ENCODE assay signal across 13 mouse cellular contexts in genomic region chr14:26066574-26067324, GRCm38 (mm10). TPM values are rescaled to one million over a fixed set of nuclear protein-coding genes. Genes with fewer than 3 reads are reported as not detected.
DNase-seq lines count a peak whose midpoint lies in the region; ATAC-seq and TF ChIP-seq lines count a peak whose summit lies in the region.
"Not testable (repeated sequence)": the region's sequence is repeated elsewhere in the genome, so short reads cannot be mapped to it uniquely, and the experiment has no call there.
"Had no signal": no experiment of that assay in that cellular context is flagged by ENCODE, and none has a peak within 500 bp of the region (broad histone marks: within the 10 kb centered on the region; RNA-seq: fewer than 3 reads in every experiment).

No protein-coding gene starts in this region.

- TF ChIP-seq CTCF in heart, postnatal 0 days (IDR thresholded peaks at IDR 0.05; ENCODE audit: low read depth) = not testable (repeated sequence)

- not testable (repeated sequence) for H3K4me2 ChIP-seq in forebrain, embryonic 12.5 days; heart, postnatal 0 days (ENCODE audit: low read depth, low read length); intestine, embryonic 14.5 days (ENCODE audit: low read length); limb, embryonic 14.5 days (replicated peaks; ENCODE audit: low read depth, low read length, severe bottlenecking); lung, embryonic 16.5 days (ENCODE audit: low read depth, low read length); midbrain, embryonic 16.5 days (ENCODE audit: low read length); stomach, embryonic 16.5 days (ENCODE audit: low read depth, low read length)

- TF ChIP-seq EP300 in heart, postnatal 0 days (IDR thresholded peaks at IDR 0.05; ENCODE audit: low read depth) = not testable (repeated sequence)

- not testable (repeated sequence) for TF ChIP-seq POLR2A in limb, embryonic 14.5 days (IDR thresholded peaks at IDR 0.05; ENCODE audit: borderline replicate concordance, extremely low read depth, insufficient read depth, insufficient read length)

- WGBS in forebrain, embryonic 12.5 days = no CpG with 5 or more reads among the region's 44 CpGs
- no CpG with 5 or more reads among the region's 44 CpGs for WGBS in heart, postnatal 0 days
- no CpG with 5 or more reads among the region's 44 CpGs for WGBS in intestine, embryonic 14.5 days
- no CpG with 5 or more reads among the region's 44 CpGs for WGBS in limb, embryonic 14.5 days
- WGBS in lung, embryonic 16.5 days = no CpG with 5 or more reads among the region's 44 CpGs
- WGBS in midbrain, embryonic 16.5 days = no CpG with 5 or more reads among the region's 44 CpGs
- no CpG with 5 or more reads among the region's 44 CpGs for WGBS in stomach, embryonic 16.5 days

- ATAC-seq in activated CD4-positive, CD25-positive, alpha-beta regulatory T cell, adult 4 months = peak; percentile 51
- peak; percentile 79 for ATAC-seq in forebrain, embryonic 12.5 days (ENCODE audit: low FRiP score)
- ATAC-seq in heart, postnatal 0 days (ENCODE audit: insufficient read depth, low read depth) = peak; percentile 58
- peak; percentile 91 for ATAC-seq in intestine, embryonic 14.5 days (replicated peaks; ENCODE audit: low FRiP score, low TSS enrichment, low read depth)
- ATAC-seq in limb, embryonic 14.5 days (ENCODE audit: low FRiP score, low read depth) = peak; percentile 87
- peak; percentile 89 for ATAC-seq in lung, embryonic 16.5 days (ENCODE audit: low read depth)
- peak; percentile 93 for ATAC-seq in midbrain, embryonic 16.5 days
- peak; percentile 87 for ATAC-seq in stomach, embryonic 16.5 days (ENCODE audit: insufficient read depth, low FRiP score)

- DNase-seq in heart, postnatal 0 days (ENCODE audit: low spot score); intestine, embryonic 14.5 days (ENCODE audit: low spot score); limb, embryonic 14.5 days (ENCODE audit: low spot score): not testable (repeated sequence)

- H3K27me3 ChIP-seq in forebrain, embryonic 12.5 days; heart, postnatal 0 days (ENCODE audit: control insufficient read depth, insufficient read depth, low read length); intestine, embryonic 14.5 days (replicated peaks; ENCODE audit: control insufficient read depth, insufficient read depth, low read length); limb, embryonic 14.5 days (ENCODE audit: control insufficient read depth, insufficient read depth, low read length); lung, embryonic 16.5 days (ENCODE audit: control insufficient read depth, insufficient read depth, low read depth, low read length); midbrain, embryonic 16.5 days (ENCODE audit: control insufficient read depth, insufficient read depth, low read depth, low read length); stomach, embryonic 16.5 days (ENCODE audit: control insufficient read depth, insufficient read depth, low read length): not testable (repeated sequence)

- H3K9ac ChIP-seq in forebrain, embryonic 12.5 days; heart, postnatal 0 days (replicated peaks; ENCODE audit: low read depth, low read length); intestine, embryonic 14.5 days (ENCODE audit: low read length); limb, embryonic 14.5 days (ENCODE audit: low read depth, low read length, severe bottlenecking); lung, embryonic 16.5 days (ENCODE audit: low read length); midbrain, embryonic 16.5 days (ENCODE audit: low read depth, low read length); stomach, embryonic 16.5 days (ENCODE audit: low read length): not testable (repeated sequence)

- not testable (repeated sequence) for H3K4me1 ChIP-seq in forebrain, embryonic 12.5 days; heart, postnatal 0 days (ENCODE audit: control insufficient read depth, insufficient read depth); intestine, embryonic 14.5 days (replicated peaks; ENCODE audit: control insufficient read depth, insufficient read depth, low read length); limb, embryonic 14.5 days (ENCODE audit: control insufficient read depth, insufficient read depth, low read length); lung, embryonic 16.5 days (replicated peaks; ENCODE audit: control insufficient read depth, insufficient read depth, low read length); midbrain, embryonic 16.5 days (ENCODE audit: control insufficient read depth, insufficient read depth, low read length); stomach, embryonic 16.5 days (ENCODE audit: control insufficient read depth, insufficient read depth, low read length)

- H3K4me3 ChIP-seq in forebrain, embryonic 12.5 days (replicated peaks); heart, postnatal 0 days (ENCODE audit: low read depth, low read length); intestine, embryonic 14.5 days (ENCODE audit: low read depth, low read length); limb, embryonic 14.5 days (replicated peaks; ENCODE audit: low read length); lung, embryonic 16.5 days (ENCODE audit: low read length); midbrain, embryonic 16.5 days (ENCODE audit: low read depth, low read length); stomach, embryonic 16.5 days (replicated peaks; ENCODE audit: low read length): not testable (repeated sequence)

- H3K36me3 ChIP-seq in forebrain, embryonic 12.5 days (replicated peaks); heart, postnatal 0 days (replicated peaks; ENCODE audit: control insufficient read depth, insufficient read depth, low read length); intestine, embryonic 14.5 days (ENCODE audit: control insufficient read depth, insufficient read depth, low read length); limb, embryonic 14.5 days (ENCODE audit: control insufficient read depth, insufficient read depth, low read length); lung, embryonic 16.5 days (ENCODE audit: control insufficient read depth, insufficient read depth, low read length); midbrain, embryonic 16.5 days (ENCODE audit: control insufficient read depth, insufficient read depth, low read length); stomach, embryonic 16.5 days (ENCODE audit: control insufficient read depth, insufficient read depth, low read length): not testable (repeated sequence)

- not testable (repeated sequence) for H3K27ac ChIP-seq in forebrain, embryonic 12.5 days; heart, postnatal 0 days (ENCODE audit: low read depth); intestine, embryonic 14.5 days (ENCODE audit: low read depth); limb, embryonic 14.5 days (replicated peaks; ENCODE audit: low read depth, low read length); lung, embryonic 16.5 days (ENCODE audit: low read length); midbrain, embryonic 16.5 days (ENCODE audit: low read length); stomach, embryonic 16.5 days (ENCODE audit: low read length)

- not testable (repeated sequence) for H3K9me3 ChIP-seq in forebrain, embryonic 12.5 days; heart, postnatal 0 days (replicated peaks; ENCODE audit: control insufficient read depth, low read length); intestine, embryonic 14.5 days (ENCODE audit: control insufficient read depth, low read length); limb, embryonic 14.5 days (ENCODE audit: control insufficient read depth, low read length); lung, embryonic 16.5 days (ENCODE audit: control insufficient read depth, low read length); midbrain, embryonic 16.5 days (replicated peaks; ENCODE audit: control insufficient read depth, low read length, poor library complexity, severe bottlenecking); stomach, embryonic 16.5 days (replicated peaks; ENCODE audit: control insufficient read depth, low read length)

RNA-seq across cellular contexts. Expression of gene Tmem254c, which starts 0.4 kb away (rescaled TPM):
- polyA plus RNA-seq in activated CD4-positive, CD25-positive, alpha-beta regulatory T cell, adult 4 months (2017; shearing (Covaris generic)) = 10 to 100 TPM; 59.9 to 60.0 TPM
- polyA plus RNA-seq in forebrain, embryonic 12.5 days (2016; fragmentation: Nextera tagmentation; extraction: Ambion mirVana) = 15.9 and 17.1 TPM in 2 replicates
- total RNA-seq in heart, postnatal 0 days (2014; rRNA removed; ENCODE audit: low replicate concordance) = 9.0 and 18.0 TPM in 2 replicates
- polyA plus RNA-seq in heart, postnatal 0 days (2015; fragmentation: Nextera tagmentation; extraction: Ambion mirVana) = 17.5 and 18.1 TPM in 2 replicates
- 60.1 and 70.8 TPM in 2 replicates for polyA plus RNA-seq in intestine, embryonic 14.5 days (2014; fragmentation: Nextera tagmentation; extraction: Ambion mirVana)
- polyA plus RNA-seq in limb, embryonic 14.5 days (2012; rRNA removed) = 6.0 and 8.4 TPM in 2 replicates
- polyA plus RNA-seq in limb, embryonic 14.5 days (2014; fragmentation: Nextera tagmentation; extraction: Ambion mirVana) = 47.7 and 56.8 TPM in 2 replicates
- 48.8 and 50.5 TPM in 2 replicates for polyA plus RNA-seq in lung, embryonic 16.5 days (2015; fragmentation: Nextera tagmentation; extraction: Ambion mirVana)
- polyA plus RNA-seq in midbrain, embryonic 16.5 days (2015; fragmentation: Nextera tagmentation; extraction: Ambion mirVana) = 18.6 and 24.9 TPM in 2 replicates
- 47.8 and 56.8 TPM in 2 replicates for polyA plus RNA-seq in stomach, embryonic 16.5 days (2015; fragmentation: Nextera tagmentation; extraction: Ambion mirVana)

RNA-seq across cellular contexts. Expression of gene Cphx2, which starts 14.6 kb away (rescaled TPM):
- not detected for polyA plus RNA-seq in activated CD4-positive, CD25-positive, alpha-beta regulatory T cell, adult 4 months (2017; shearing (Covaris generic))
- not detected in 2 replicates for polyA plus RNA-seq in forebrain, embryonic 12.5 days (2016; fragmentation: Nextera tagmentation; extraction: Ambion mirVana)
- not detected in 2 replicates for total RNA-seq in heart, postnatal 0 days (2014; rRNA removed; ENCODE audit: low replicate concordance)
- polyA plus RNA-seq in heart, postnatal 0 days (2015; fragmentation: Nextera tagmentation; extraction: Ambion mirVana) = not detected in 2 replicates
- not detected in 2 replicates for polyA plus RNA-seq in intestine, embryonic 14.5 days (2014; fragmentation: Nextera tagmentation; extraction: Ambion mirVana)
- not detected in 2 replicates for polyA plus RNA-seq in limb, embryonic 14.5 days (2012; rRNA removed)
- polyA plus RNA-seq in limb, embryonic 14.5 days (2014; fragmentation: Nextera tagmentation; extraction: Ambion mirVana) = not detected in 2 replicates
- polyA plus RNA-seq in lung, embryonic 16.5 days (2015; fragmentation: Nextera tagmentation; extraction: Ambion mirVana) = not detected in 2 replicates
- not detected in 2 replicates for polyA plus RNA-seq in midbrain, embryonic 16.5 days (2015; fragmentation: Nextera tagmentation; extraction: Ambion mirVana)
- not detected in 2 replicates for polyA plus RNA-seq in stomach, embryonic 16.5 days (2015; fragmentation: Nextera tagmentation; extraction: Ambion mirVana)
- total RNA-seq: adrenal gland, postnatal 10 days; gastrocnemius, postnatal 10 days; heart, postnatal 4 days; left cerebral cortex, postnatal 10 days had no signal
- polyA plus RNA-seq: forebrain, embryonic 10.5 days had no signal

RNA-seq across cellular contexts. Expression of gene Cphx3, which starts 15.3 kb away (rescaled TPM):
- polyA plus RNA-seq in activated CD4-positive, CD25-positive, alpha-beta regulatory T cell, adult 4 months (2017; shearing (Covaris generic)) = not detected
- polyA plus RNA-seq in forebrain, embryonic 12.5 days (2016; fragmentation: Nextera tagmentation; extraction: Ambion mirVana) = not detected in 2 replicates
- not detected in 2 replicates for total RNA-seq in heart, postnatal 0 days (2014; rRNA removed; ENCODE audit: low replicate concordance)
- polyA plus RNA-seq in heart, postnatal 0 days (2015; fragmentation: Nextera tagmentation; extraction: Ambion mirVana) = not detected in 2 replicates
- polyA plus RNA-seq in intestine, embryonic 14.5 days (2014; fragmentation: Nextera tagmentation; extraction: Ambion mirVana) = 0.32 and 0.68 TPM in 2 replicates
- polyA plus RNA-seq in limb, embryonic 14.5 days (2012; rRNA removed) = not detected in 2 replicates
- polyA plus RNA-seq in limb, embryonic 14.5 days (2014; fragmentation: Nextera tagmentation; extraction: Ambion mirVana) = not detected in 2 replicates
- polyA plus RNA-seq in lung, embryonic 16.5 days (2015; fragmentation: Nextera tagmentation; extraction: Ambion mirVana) = not detected in 2 replicates
- not detected in 2 replicates for polyA plus RNA-seq in midbrain, embryonic 16.5 days (2015; fragmentation: Nextera tagmentation; extraction: Ambion mirVana)
- polyA plus RNA-seq in stomach, embryonic 16.5 days (2015; fragmentation: Nextera tagmentation; extraction: Ambion mirVana) = 0.31 TPM in 1 of 2 replicates, not detected in the other
- total RNA-seq: adrenal gland, postnatal 10 days; gastrocnemius, postnatal 10 days; heart, postnatal 4 days; left cerebral cortex, postnatal 10 days had no signal
- polyA plus RNA-seq: forebrain, embryonic 10.5 days had no signal

RNA-seq across cellular contexts. Expression of gene Gm9780, which starts 24.2 kb away (rescaled TPM):
- not detected for polyA plus RNA-seq in activated CD4-positive, CD25-positive, alpha-beta regulatory T cell, adult 4 months (2017; shearing (Covaris generic))
- polyA plus RNA-seq in forebrain, embryonic 12.5 days (2016; fragmentation: Nextera tagmentation; extraction: Ambion mirVana) = 1.3 and 2.6 TPM in 2 replicates
- 99.6 and 106 TPM in 2 replicates for total RNA-seq in heart, postnatal 0 days (2014; rRNA removed; ENCODE audit: low replicate concordance)
- 24.3 and 38.1 TPM in 2 replicates for polyA plus RNA-seq in heart, postnatal 0 days (2015; fragmentation: Nextera tagmentation; extraction: Ambion mirVana)
- polyA plus RNA-seq in intestine, embryonic 14.5 days (2014; fragmentation: Nextera tagmentation; extraction: Ambion mirVana) = 13.9 and 19.3 TPM in 2 replicates
- polyA plus RNA-seq in limb, embryonic 14.5 days (2012; rRNA removed) = 26.5 and 29.0 TPM in 2 replicates
- 42.6 and 49.9 TPM in 2 replicates for polyA plus RNA-seq in limb, embryonic 14.5 days (2014; fragmentation: Nextera tagmentation; extraction: Ambion mirVana)
- polyA plus RNA-seq in lung, embryonic 16.5 days (2015; fragmentation: Nextera tagmentation; extraction: Ambion mirVana) = 101 and 114 TPM in 2 replicates
- 6.8 and 9.3 TPM in 2 replicates for polyA plus RNA-seq in midbrain, embryonic 16.5 days (2015; fragmentation: Nextera tagmentation; extraction: Ambion mirVana)
- polyA plus RNA-seq in stomach, embryonic 16.5 days (2015; fragmentation: Nextera tagmentation; extraction: Ambion mirVana) = 55.8 and 60.4 TPM in 2 replicates

RNA-seq across cellular contexts. Expression of gene Duxbl2, which starts 51.4 kb away (rescaled TPM):
- not detected for polyA plus RNA-seq in activated CD4-positive, CD25-positive, alpha-beta regulatory T cell, adult 4 months (2017; shearing (Covaris generic))
- 1.6 and 4.6 TPM in 2 replicates for polyA plus RNA-seq in forebrain, embryonic 12.5 days (2016; fragmentation: Nextera tagmentation; extraction: Ambion mirVana)
- 0.23 and 0.81 TPM in 2 replicates for total RNA-seq in heart, postnatal 0 days (2014; rRNA removed; ENCODE audit: low replicate concordance)
- polyA plus RNA-seq in heart, postnatal 0 days (2015; fragmentation: Nextera tagmentation; extraction: Ambion mirVana) = not detected in 2 replicates
- polyA plus RNA-seq in intestine, embryonic 14.5 days (2014; fragmentation: Nextera tagmentation; extraction: Ambion mirVana) = 1.8 TPM in 1 of 2 replicates, not detected in the other
- not detected in 2 replicates for polyA plus RNA-seq in limb, embryonic 14.5 days (2012; rRNA removed)
- polyA plus RNA-seq in limb, embryonic 14.5 days (2014; fragmentation: Nextera tagmentation; extraction: Ambion mirVana) = 0.21 and 3.2 TPM in 2 replicates
- 1.3 TPM in 1 of 2 replicates, not detected in the other for polyA plus RNA-seq in lung, embryonic 16.5 days (2015; fragmentation: Nextera tagmentation; extraction: Ambion mirVana)
- polyA plus RNA-seq in midbrain, embryonic 16.5 days (2015; fragmentation: Nextera tagmentation; extraction: Ambion mirVana) = 1.9 TPM in 1 of 2 replicates, not detected in the other
- polyA plus RNA-seq in stomach, embryonic 16.5 days (2015; fragmentation: Nextera tagmentation; extraction: Ambion mirVana) = 0.96 and 2.2 TPM in 2 replicates
- polyA plus RNA-seq: forebrain, embryonic 10.5 days had no signal
